In the genomic region with DNA sequence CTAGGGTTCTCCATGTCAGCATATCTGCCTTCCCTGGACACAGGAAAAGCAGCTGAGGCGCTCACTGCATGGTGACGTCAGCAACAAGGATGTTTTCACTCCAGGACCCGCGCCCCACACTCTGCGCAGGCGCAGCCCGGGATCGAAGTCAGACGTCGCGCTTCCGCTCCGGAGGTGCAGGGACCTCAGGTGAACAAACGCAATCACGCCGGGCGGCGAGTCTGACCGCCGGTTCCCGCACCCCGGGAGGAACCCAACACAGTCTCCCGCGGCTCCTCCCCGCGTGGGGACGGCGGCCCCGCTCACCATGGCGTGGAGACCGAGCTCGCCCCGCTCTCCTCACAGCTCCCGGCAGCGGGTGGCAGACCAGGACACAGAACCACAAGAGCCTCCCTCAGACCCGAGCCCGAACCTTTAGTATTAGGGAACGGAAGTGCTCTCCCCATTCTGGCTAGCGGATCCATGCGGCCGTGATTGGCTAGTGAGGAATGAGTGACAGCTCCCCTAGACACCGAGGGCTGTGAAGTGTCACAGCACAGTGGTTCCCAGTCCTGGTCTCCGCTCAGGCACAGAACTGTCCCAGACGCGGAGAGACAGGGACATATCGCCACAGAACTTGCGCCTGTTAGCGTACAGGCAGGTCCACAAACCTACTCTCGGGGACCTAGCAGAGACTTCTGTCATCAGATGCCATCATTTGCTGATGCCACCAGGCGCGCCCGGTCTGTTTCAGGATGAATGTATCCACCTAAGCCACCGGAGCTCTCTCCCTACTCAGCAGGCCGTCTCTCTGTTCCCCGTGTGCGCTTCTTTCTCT, we compare ENCODE assay signal across 7 mouse cellular contexts. TPM values are rescaled to one million over a fixed set of nuclear protein-coding genes. Genes with fewer than 3 reads are reported as not detected.
DNase-seq lines count a peak whose midpoint lies in the region; ATAC-seq and TF ChIP-seq lines count a peak whose summit lies in the region.
"Not testable (repeated sequence)": the region's sequence is repeated elsewhere in the genome, so short reads cannot be mapped to it uniquely, and the experiment has no call there.

No protein-coding gene starts in this region.

- H3K4me2 ChIP-seq in embryonic facial prominence, embryonic 12.5 days (replicated peaks): peak overlapping the region; percentile 78
- H3K4me2 ChIP-seq in limb, embryonic 12.5 days: peak overlapping the region; percentile 81
- H3K4me2 ChIP-seq in midbrain, embryonic 14.5 days (ENCODE audit: low read length): peak overlapping the region; percentile 76

- peak overlapping the region; percentile 60 for H3K9ac ChIP-seq in embryonic facial prominence, embryonic 12.5 days
- peak overlapping the region; percentile 65 for H3K9ac ChIP-seq in limb, embryonic 12.5 days (replicated peaks)
- peak overlapping the region; percentile 65 for H3K9ac ChIP-seq in midbrain, embryonic 14.5 days (replicated peaks; ENCODE audit: low read length)

- peak; percentile 76 for TF ChIP-seq POLR2A in kidney, adult 2 months (IDR thresholded peaks at IDR 0.05; ENCODE audit: low read depth, low read length)

- peak; percentile 95 for DNase-seq in adrenal gland, postnatal 10 days
- peak; percentile 96 to 98 for DNase-seq in heart, adult 18-20 months
- peak; percentile 98 for DNase-seq in kidney, adult 2 months
- peak; percentile 85 for DNase-seq in midbrain, embryonic 14.5 days
- peak; percentile 80 to 82 for DNase-seq in spleen, adult 18-20 months

- not testable (repeated sequence) for H3K27me3 ChIP-seq in embryonic facial prominence, embryonic 12.5 days; kidney, adult 2 months (replicated peaks; ENCODE audit: control insufficient read depth, insufficient read depth, low read length); limb, embryonic 12.5 days; midbrain, embryonic 14.5 days (ENCODE audit: control insufficient read depth, insufficient read depth, low read length)

- not testable (repeated sequence) for H3K9me3 ChIP-seq in embryonic facial prominence, embryonic 12.5 days; limb, embryonic 12.5 days; midbrain, embryonic 14.5 days (ENCODE audit: control insufficient read depth, low read length)

- ATAC-seq in embryonic facial prominence, embryonic 12.5 days (ENCODE audit: insufficient number of reproducible peaks, insufficient read depth, low FRiP score, low TSS enrichment): peak; percentile 96
- peak; percentile 96 for ATAC-seq in limb, embryonic 12.5 days (ENCODE audit: insufficient number of reproducible peaks, insufficient read depth, low FRiP score, low TSS enrichment, low read depth)
- peak; percentile 98 for ATAC-seq in midbrain, embryonic 14.5 days (ENCODE audit: low FRiP score, low TSS enrichment)

- under 1% methylated on average over 56 of the region's 56 CpGs for WGBS in embryonic facial prominence, embryonic 12.5 days
- WGBS in kidney, adult 2 months: under 1% methylated on average over 56 of the region's 56 CpGs
- under 1% methylated on average over 56 of the region's 56 CpGs for WGBS in limb, embryonic 12.5 days
- WGBS in midbrain, embryonic 14.5 days: under 1% methylated on average over 55 of the region's 56 CpGs

- not testable (repeated sequence) for TF ChIP-seq CTCF in kidney, adult 2 months (conservative IDR thresholded peaks at IDR 0.05; ENCODE audit: insufficient read depth, insufficient read length, low read depth, low read length)

- H3K4me1 ChIP-seq in embryonic facial prominence, embryonic 12.5 days; kidney, adult 2 months (ENCODE audit: control insufficient read depth, insufficient read depth, low read length); limb, embryonic 12.5 days (replicated peaks); midbrain, embryonic 14.5 days (ENCODE audit: control insufficient read depth, insufficient read depth, low read length): not testable (repeated sequence)

- H3K27ac ChIP-seq in embryonic facial prominence, embryonic 12.5 days: peak overlapping the region; percentile 90
- peak overlapping the region; percentile 91 for H3K27ac ChIP-seq in kidney, adult 2 months (ENCODE audit: insufficient read depth, low read depth, low read length)
- H3K27ac ChIP-seq in limb, embryonic 12.5 days: peak overlapping the region; percentile 89
- peak overlapping the region; percentile 87 for H3K27ac ChIP-seq in midbrain, embryonic 14.5 days (replicated peaks; ENCODE audit: low read depth, low read length)

- not testable (repeated sequence) for H3K36me3 ChIP-seq in embryonic facial prominence, embryonic 12.5 days; kidney, adult 2 months (ENCODE audit: control insufficient read depth, insufficient read depth, low read length); limb, embryonic 12.5 days; midbrain, embryonic 14.5 days (ENCODE audit: control insufficient read depth, insufficient read depth, low read length)

- peak overlapping the region; percentile 52 for H3K4me3 ChIP-seq in embryonic facial prominence, embryonic 12.5 days
- peak overlapping the region; percentile 60 for H3K4me3 ChIP-seq in kidney, adult 2 months (ENCODE audit: insufficient read depth, low read depth, low read length)
- peak overlapping the region; percentile 51 for H3K4me3 ChIP-seq in limb, embryonic 12.5 days (replicated peaks)
- peak overlapping the region; percentile 41 for H3K4me3 ChIP-seq in midbrain, embryonic 14.5 days (replicated peaks; ENCODE audit: low read depth, low read length)

RNA-seq across cellular contexts. Expression of a gene that starts 4.2 kb away (rescaled TPM):
- 1 to 10 TPM; 4.1 to 4.2 TPM for total RNA-seq in adrenal gland, postnatal 10 days (2021)
- polyA plus RNA-seq in embryonic facial prominence, embryonic 12.5 days (2016; fragmentation: Nextera tagmentation; extraction: Ambion mirVana): 4.9 and 6.2 TPM in 2 replicates
- 1 to 10 TPM; 2.4 TPM for total RNA-seq in heart, adult 18-20 months (2021)
- 0.46 and 0.69 TPM in 2 replicates for polyA plus RNA-seq in kidney, adult 2 months (2012; rRNA removed)
- 5.0 and 7.0 TPM in 2 replicates for polyA plus RNA-seq in limb, embryonic 12.5 days (2016; fragmentation: Nextera tagmentation; extraction: Ambion mirVana)
- polyA plus RNA-seq in midbrain, embryonic 14.5 days (2014; fragmentation: Nextera tagmentation; extraction: Ambion mirVana): 10.7 and 13.4 TPM in 2 replicates

RNA-seq across cellular contexts. Expression of a gene that starts 7.4 kb away (rescaled TPM):
- total RNA-seq in adrenal gland, postnatal 10 days (2021): 1 to 10 TPM; 1.5 to 1.8 TPM
- 1.6 and 2.3 TPM in 2 replicates for polyA plus RNA-seq in embryonic facial prominence, embryonic 12.5 days (2016; fragmentation: Nextera tagmentation; extraction: Ambion mirVana)
- total RNA-seq in heart, adult 18-20 months (2021): 1 to 10 TPM in 1 of 2 experiments, under 1 TPM in 1; 0.69 to 1.1 TPM
- polyA plus RNA-seq in kidney, adult 2 months (2012; rRNA removed): 3.1 and 3.5 TPM in 2 replicates
- polyA plus RNA-seq in limb, embryonic 12.5 days (2016; fragmentation: Nextera tagmentation; extraction: Ambion mirVana): 1.6 TPM in 2 replicates
- polyA plus RNA-seq in midbrain, embryonic 14.5 days (2014; fragmentation: Nextera tagmentation; extraction: Ambion mirVana): 6.6 and 9.6 TPM in 2 replicates

RNA-seq across cellular contexts. Expression of a gene that starts 13.8 kb away (rescaled TPM):
- total RNA-seq in adrenal gland, postnatal 10 days (2021): 10 to 100 TPM; 16.7 to 20.1 TPM
- 26.8 and 28.3 TPM in 2 replicates for polyA plus RNA-seq in embryonic facial prominence, embryonic 12.5 days (2016; fragmentation: Nextera tagmentation; extraction: Ambion mirVana)
- 1 to 10 TPM; 7.5 to 8.6 TPM for total RNA-seq in heart, adult 18-20 months (2021)
- 7.2 and 7.7 TPM in 2 replicates for polyA plus RNA-seq in kidney, adult 2 months (2012; rRNA removed)
- polyA plus RNA-seq in limb, embryonic 12.5 days (2016; fragmentation: Nextera tagmentation; extraction: Ambion mirVana): 24.6 and 26.6 TPM in 2 replicates
- polyA plus RNA-seq in midbrain, embryonic 14.5 days (2014; fragmentation: Nextera tagmentation; extraction: Ambion mirVana): 20.0 and 21.4 TPM in 2 replicates

RNA-seq across cellular contexts. Expression of a gene that starts 25.2 kb away (rescaled TPM):
- total RNA-seq in adrenal gland, postnatal 10 days (2021): 1 to 10 TPM; 1.6 to 3.8 TPM
- 41.4 and 46.8 TPM in 2 replicates for polyA plus RNA-seq in embryonic facial prominence, embryonic 12.5 days (2016; fragmentation: Nextera tagmentation; extraction: Ambion mirVana)
- total RNA-seq in heart, adult 18-20 months (2021): 1 to 10 TPM; 1.1 to 1.9 TPM
- 22.4 and 31.3 TPM in 2 replicates for polyA plus RNA-seq in kidney, adult 2 months (2012; rRNA removed)
- 52.6 and 54.1 TPM in 2 replicates for polyA plus RNA-seq in limb, embryonic 12.5 days (2016; fragmentation: Nextera tagmentation; extraction: Ambion mirVana)
- polyA plus RNA-seq in midbrain, embryonic 14.5 days (2014; fragmentation: Nextera tagmentation; extraction: Ambion mirVana): 178 and 209 TPM in 2 replicates

RNA-seq across cellular contexts. Expression of a gene that starts 41.2 kb away (rescaled TPM):
- total RNA-seq in adrenal gland, postnatal 10 days (2021): 1 to 10 TPM; 1.4 to 3.7 TPM
- 52.0 and 54.7 TPM in 2 replicates for polyA plus RNA-seq in embryonic facial prominence, embryonic 12.5 days (2016; fragmentation: Nextera tagmentation; extraction: Ambion mirVana)
- not detected for total RNA-seq in heart, adult 18-20 months (2021)
- polyA plus RNA-seq in kidney, adult 2 months (2012; rRNA removed): 0.36 and 0.48 TPM in 2 replicates
- polyA plus RNA-seq in limb, embryonic 12.5 days (2016; fragmentation: Nextera tagmentation; extraction: Ambion mirVana): 42.4 and 43.2 TPM in 2 replicates
- polyA plus RNA-seq in midbrain, embryonic 14.5 days (2014; fragmentation: Nextera tagmentation; extraction: Ambion mirVana): 141 and 188 TPM in 2 replicates

Comparison
In these comparisons a context has a peak if more than half of its experiments do, and no peak if none do; other contexts are left out.
1. Peak in every context shown above with its lines: DNase-seq, ATAC-seq, H3K4me3 ChIP-seq and H3K27ac ChIP-seq.